Mouse (Mus musculus): ENCODE data around the gene Spc25. TPM values are rescaled to one million over a fixed set of nuclear protein-coding genes. Genes with fewer than 3 reads are reported as not detected.

The Spc25 gene
- polyA plus RNA-seq, 1 experiment = 1.2 TPM

DNA sequence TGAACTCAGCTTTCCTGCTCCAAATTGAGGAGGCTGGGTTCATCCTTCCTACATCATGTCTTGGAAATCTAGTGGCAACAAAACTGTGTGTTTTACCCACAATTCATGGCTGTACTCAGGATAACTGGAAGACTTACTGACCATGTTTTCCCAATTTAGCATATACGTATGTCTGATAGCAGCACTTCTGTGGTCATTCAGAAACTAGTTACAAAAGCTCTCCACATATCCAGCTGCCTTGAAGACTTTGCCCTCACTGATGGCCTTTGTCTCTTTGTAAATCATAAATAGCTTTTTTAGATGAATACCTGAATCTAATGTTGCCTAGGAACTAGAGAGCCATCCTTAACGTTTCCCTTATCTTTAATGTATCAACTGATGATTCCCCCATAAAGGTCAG, 24.1 kb upstream of the Spc25 start:
- no peak for TF ChIP-seq CTCF (IDR thresholded peaks at IDR 0.05; ENCODE audit: extremely low read depth, insufficient read depth, insufficient read length, insufficient replicate concordance)
- no peak for TF ChIP-seq POLR2A (IDR thresholded peaks at IDR 0.05; ENCODE audit: low read depth, low read length)
- Histone ChIP-seq H3K27me3 (ENCODE audit: control insufficient read depth, insufficient read depth, low read length) (no peaks in the 10 kb centered on the region), H3K27ac (ENCODE audit: insufficient read depth, low read length) (no peak overlapping the region), H3K36me3 (ENCODE audit: control insufficient read depth, insufficient read depth, low read length) (no peaks in the 10 kb centered on the region), H3K4me3 (ENCODE audit: extremely low read depth, insufficient read depth, insufficient read length) (no peak overlapping the region), H3K4me1 (ENCODE audit: control insufficient read depth, insufficient read depth, insufficient read length) (no peaks in the 10 kb centered on the region)
- no peak for DNase-seq (ENCODE audit: low read depth in 1 of 2, low spot score in 2 of 2)
- WGBS = 67% methylated on average over 2 of the region's 2 CpGs

DNA sequence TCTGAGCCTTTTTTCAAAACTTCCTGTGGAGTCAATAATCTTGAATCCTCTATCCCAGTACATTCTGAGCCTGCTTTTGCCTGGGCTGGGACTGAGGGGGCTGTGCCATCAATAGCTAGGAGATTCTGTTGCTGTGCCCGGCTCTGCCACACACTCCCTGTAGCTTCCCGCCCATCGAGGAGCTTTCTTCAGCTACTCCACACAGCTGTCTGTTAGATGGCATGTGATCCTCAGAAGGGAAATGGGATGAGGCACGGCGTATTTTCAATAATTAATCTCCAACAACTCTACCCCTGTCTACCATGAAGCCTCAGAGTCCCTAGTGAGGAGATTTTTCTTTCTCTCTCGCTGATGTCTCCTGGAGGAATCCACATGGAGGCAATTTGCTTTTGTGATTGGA, 22.6 kb upstream of the Spc25 start:
- Histone ChIP-seq H3K27ac (ENCODE audit: insufficient read depth, low read length) (no peak overlapping the region), H3K4me3 (ENCODE audit: extremely low read depth, insufficient read depth, insufficient read length) (no peak overlapping the region), H3K36me3 (ENCODE audit: control insufficient read depth, insufficient read depth, low read length) (no peaks in the 10 kb centered on the region), H3K4me1 (ENCODE audit: control insufficient read depth, insufficient read depth, insufficient read length) (no peaks in the 10 kb centered on the region), H3K27me3 (ENCODE audit: control insufficient read depth, insufficient read depth, low read length) (no peaks in the 10 kb centered on the region)
- WGBS = 91% methylated on average over 6 of the region's 6 CpGs
- no peak for TF ChIP-seq POLR2A (IDR thresholded peaks at IDR 0.05; ENCODE audit: low read depth, low read length)
- no peak for TF ChIP-seq CTCF (IDR thresholded peaks at IDR 0.05; ENCODE audit: extremely low read depth, insufficient read depth, insufficient read length, insufficient replicate concordance)
- DNase-seq (ENCODE audit: low read depth in 1 of 2, low spot score in 2 of 2) = no peak

DNA sequence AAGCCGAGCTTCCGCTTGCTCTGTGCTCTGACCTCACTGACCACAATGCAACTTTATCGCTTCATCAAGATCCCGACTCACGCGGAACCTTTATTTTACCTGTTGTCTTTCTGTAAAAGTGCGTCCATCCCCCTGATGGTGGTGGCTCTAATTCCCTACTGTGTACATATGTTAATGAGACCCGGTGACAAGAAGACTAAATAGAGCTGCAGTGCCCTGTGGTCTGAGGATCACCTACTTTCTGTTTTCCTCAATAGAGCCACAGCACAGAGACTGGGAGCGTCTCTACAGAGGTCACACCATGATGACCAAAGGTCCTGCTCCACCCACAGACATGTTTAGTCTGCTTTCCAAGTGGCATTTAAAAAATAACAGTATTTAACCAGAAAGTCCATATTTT, 20.9 kb upstream of the Spc25 start:
- Histone ChIP-seq H3K4me3 (ENCODE audit: extremely low read depth, insufficient read depth, insufficient read length) (no peak overlapping the region), H3K4me1 (ENCODE audit: control insufficient read depth, insufficient read depth, insufficient read length) (no peaks in the 10 kb centered on the region), H3K27ac (ENCODE audit: insufficient read depth, low read length) (no peak overlapping the region), H3K27me3 (ENCODE audit: control insufficient read depth, insufficient read depth, low read length) (no peaks in the 10 kb centered on the region), H3K36me3 (ENCODE audit: control insufficient read depth, insufficient read depth, low read length) (no peaks in the 10 kb centered on the region)
- WGBS = 92% methylated on average over 9 of the region's 9 CpGs
- no peak for DNase-seq (ENCODE audit: low read depth in 1 of 2, low spot score in 2 of 2)
- no peak for TF ChIP-seq CTCF (IDR thresholded peaks at IDR 0.05; ENCODE audit: extremely low read depth, insufficient read depth, insufficient read length, insufficient replicate concordance)
- no peak for TF ChIP-seq POLR2A (IDR thresholded peaks at IDR 0.05; ENCODE audit: low read depth, low read length)

DNA sequence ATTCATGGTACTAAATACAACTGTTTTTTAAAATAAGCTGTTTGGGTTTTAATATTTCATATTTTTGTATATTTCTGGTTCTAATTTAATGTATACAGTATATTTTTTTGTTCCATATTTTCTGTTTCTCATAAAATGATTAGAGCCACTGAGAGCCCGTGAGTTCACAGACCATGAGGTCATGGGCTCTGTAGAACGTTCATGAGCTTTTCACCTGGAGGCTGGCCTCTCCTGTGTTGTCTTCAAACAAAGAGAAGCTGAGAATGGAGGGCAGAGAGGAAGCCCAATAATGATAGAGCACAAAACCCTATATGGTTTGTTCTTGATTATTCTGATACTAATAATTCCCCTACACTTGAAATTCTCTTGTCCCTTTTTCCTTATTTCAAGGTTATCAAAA, 18.7 kb upstream of the Spc25 start:
- Histone ChIP-seq H3K27me3 (ENCODE audit: control insufficient read depth, insufficient read depth, low read length) (no peaks in the 10 kb centered on the region), H3K4me3 (ENCODE audit: extremely low read depth, insufficient read depth, insufficient read length) (no peak overlapping the region), H3K27ac (ENCODE audit: insufficient read depth, low read length) (no peak overlapping the region), H3K36me3 (ENCODE audit: control insufficient read depth, insufficient read depth, low read length) (no peaks in the 10 kb centered on the region), H3K4me1 (ENCODE audit: control insufficient read depth, insufficient read depth, insufficient read length) (no peaks in the 10 kb centered on the region)
- 69% methylated on average over 2 of the region's 2 CpGs for WGBS
- DNase-seq (ENCODE audit: low read depth in 1 of 2, low spot score in 2 of 2) = no peak
- TF ChIP-seq POLR2A (IDR thresholded peaks at IDR 0.05; ENCODE audit: low read depth, low read length) (no peak), CTCF (IDR thresholded peaks at IDR 0.05; ENCODE audit: extremely low read depth, insufficient read depth, insufficient read length, insufficient replicate concordance) (no peak)

DNA sequence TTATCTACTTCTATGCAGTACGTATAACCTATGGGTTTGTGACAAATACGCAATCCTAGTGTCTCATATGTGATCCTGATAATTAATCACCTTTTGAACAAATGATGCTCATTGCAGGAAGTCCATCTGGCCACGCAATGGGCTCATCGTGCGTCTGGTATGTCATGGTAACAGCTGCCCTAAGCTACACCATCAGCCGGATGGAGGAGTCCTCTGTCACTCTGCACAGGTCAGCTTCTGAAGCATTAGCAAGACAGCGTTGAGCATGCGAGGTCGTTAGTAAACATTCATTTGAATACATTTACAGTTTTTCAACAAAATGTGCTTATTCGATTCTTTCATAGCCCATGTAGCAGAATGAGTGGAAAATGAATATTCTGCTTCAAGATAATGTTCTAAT, 16.8 kb upstream of the Spc25 start:
- TF ChIP-seq POLR2A (IDR thresholded peaks at IDR 0.05; ENCODE audit: low read depth, low read length) (no peak), CTCF (IDR thresholded peaks at IDR 0.05; ENCODE audit: extremely low read depth, insufficient read depth, insufficient read length, insufficient replicate concordance) (no peak)
- H3K4me1 ChIP-seq (ENCODE audit: control insufficient read depth, insufficient read depth, insufficient read length) = no peaks in the 10 kb centered on the region
- no peak for DNase-seq (ENCODE audit: low read depth in 1 of 2, low spot score in 2 of 2)
- WGBS = 90% methylated on average over 10 of the region's 10 CpGs
- no peak overlapping the region for H3K4me3 ChIP-seq (ENCODE audit: extremely low read depth, insufficient read depth, insufficient read length)
- no peaks in the 10 kb centered on the region for H3K36me3 ChIP-seq (ENCODE audit: control insufficient read depth, insufficient read depth, low read length)
- no peak overlapping the region for H3K27ac ChIP-seq (ENCODE audit: insufficient read depth, low read length)
- no peaks in the 10 kb centered on the region for H3K27me3 ChIP-seq (ENCODE audit: control insufficient read depth, insufficient read depth, low read length)

DNA sequence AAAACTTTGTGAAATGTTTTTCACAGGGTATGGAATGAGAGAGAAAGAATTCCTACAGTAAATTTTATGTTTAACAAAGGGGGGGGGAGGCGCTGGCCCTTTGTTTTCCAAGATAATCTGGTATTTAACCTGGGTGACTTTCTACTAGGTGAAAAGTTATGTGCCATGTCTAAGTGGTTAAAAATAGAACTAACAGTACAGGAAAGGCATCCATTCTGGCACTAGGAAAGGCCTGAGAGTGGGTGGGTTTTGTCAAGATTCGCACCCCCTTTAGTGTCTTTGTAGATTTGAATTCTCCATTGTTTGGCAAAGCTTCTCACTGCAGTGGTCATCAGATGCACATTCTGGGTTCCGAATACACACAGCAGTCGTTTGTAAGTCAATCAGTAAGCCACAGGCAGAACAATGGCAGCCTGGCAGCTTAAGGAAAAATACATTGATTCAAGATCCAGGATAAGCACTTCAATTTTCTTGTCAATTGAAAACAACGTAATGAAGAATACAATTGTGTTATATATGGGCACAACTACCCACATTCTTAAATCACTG, 15.9 kb upstream of the Spc25 start:
- H3K36me3 ChIP-seq (ENCODE audit: control insufficient read depth, insufficient read depth, low read length) = no peaks in the 10 kb centered on the region
- WGBS = 82% methylated on average over 5 of the region's 5 CpGs
- H3K27ac ChIP-seq (ENCODE audit: insufficient read depth, low read length) = no peak overlapping the region
- DNase-seq (ENCODE audit: low read depth in 1 of 2, low spot score in 2 of 2) = no peak
- no peak overlapping the region for H3K4me3 ChIP-seq (ENCODE audit: extremely low read depth, insufficient read depth, insufficient read length)
- no peak for TF ChIP-seq CTCF (IDR thresholded peaks at IDR 0.05; ENCODE audit: extremely low read depth, insufficient read depth, insufficient read length, insufficient replicate concordance)
- no peak for TF ChIP-seq POLR2A (IDR thresholded peaks at IDR 0.05; ENCODE audit: low read depth, low read length)
- H3K27me3 ChIP-seq (ENCODE audit: control insufficient read depth, insufficient read depth, low read length) = no peaks in the 10 kb centered on the region
- H3K4me1 ChIP-seq (ENCODE audit: control insufficient read depth, insufficient read depth, insufficient read length) = no peaks in the 10 kb centered on the region

DNA sequence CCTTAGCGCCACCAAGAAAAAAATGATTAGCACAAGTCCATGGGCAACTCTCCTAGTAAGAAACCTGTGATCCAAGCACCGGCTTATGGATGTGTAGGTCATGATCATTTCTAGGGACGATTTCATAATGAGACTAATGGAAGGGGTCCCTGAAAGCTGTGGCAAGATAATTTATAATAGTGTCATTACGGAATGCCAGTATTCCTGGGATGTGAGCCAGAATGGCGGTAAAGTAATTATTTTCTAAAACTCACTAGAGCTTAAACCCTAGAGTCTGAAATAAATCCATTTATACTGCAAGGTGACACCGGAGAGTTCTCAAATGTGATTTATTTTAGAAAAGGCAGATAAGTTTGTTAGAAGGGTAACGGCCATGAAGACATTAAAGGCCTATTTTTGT, 9.2 kb upstream of the Spc25 start:
- no peak overlapping the region for H3K4me3 ChIP-seq (ENCODE audit: extremely low read depth, insufficient read depth, insufficient read length)
- no peak for DNase-seq (ENCODE audit: low read depth in 1 of 2, low spot score in 2 of 2)
- no peaks in the 10 kb centered on the region for H3K4me1 ChIP-seq (ENCODE audit: control insufficient read depth, insufficient read depth, insufficient read length)
- WGBS = 91% methylated on average over 7 of the region's 7 CpGs
- no peak overlapping the region for H3K27ac ChIP-seq (ENCODE audit: insufficient read depth, low read length)
- TF ChIP-seq CTCF (IDR thresholded peaks at IDR 0.05; ENCODE audit: extremely low read depth, insufficient read depth, insufficient read length, insufficient replicate concordance) (no peak), POLR2A (IDR thresholded peaks at IDR 0.05; ENCODE audit: low read depth, low read length) (no peak)
- no peaks in the 10 kb centered on the region for H3K36me3 ChIP-seq (ENCODE audit: control insufficient read depth, insufficient read depth, low read length)
- no peaks in the 10 kb centered on the region; the same call in 1 of the 2 replicates for H3K27me3 ChIP-seq (ENCODE audit: control insufficient read depth, insufficient read depth, low read length)
